Mouse (Mus musculus) erythroblast, embryonic 14.5 days (primary cell): Measurements from ENCODE around the gene Acp5.

Experiments used
- GATA1 ChIP-seq: IDR thresholded peaks from 2 replicates; pipeline ENCODE4 v1.6.1; 2012; ENCODE audit warnings: low read length, inconsistent platforms, mixed read lengths
- TAL1 ChIP-seq: IDR thresholded peaks from 3 replicates; pipeline ENCODE4 v1.6.1; 2012; ENCODE audit warnings: low read length, inconsistent platforms, mixed read lengths

GRCm38 (mm10) chr9:22138480-22138879 lies 3.0 kb upstream of the Acp5 start:
- no peak for TF ChIP-seq GATA1
- TF ChIP-seq TAL1 = no peak
